Mouse (Mus musculus): ENCODE measurements around the gene Cfdp1. TPM values are rescaled to one million over a fixed set of nuclear protein-coding genes. Genes with fewer than 3 reads are reported as not detected.
A peak's percentile ranks its signal among the peaks of the same experiment; 100 is the strongest.

Gene Cfdp1
- total RNA-seq, 2 experiments from 2014 or later: 43.7 to 53.7 TPM

DNA sequence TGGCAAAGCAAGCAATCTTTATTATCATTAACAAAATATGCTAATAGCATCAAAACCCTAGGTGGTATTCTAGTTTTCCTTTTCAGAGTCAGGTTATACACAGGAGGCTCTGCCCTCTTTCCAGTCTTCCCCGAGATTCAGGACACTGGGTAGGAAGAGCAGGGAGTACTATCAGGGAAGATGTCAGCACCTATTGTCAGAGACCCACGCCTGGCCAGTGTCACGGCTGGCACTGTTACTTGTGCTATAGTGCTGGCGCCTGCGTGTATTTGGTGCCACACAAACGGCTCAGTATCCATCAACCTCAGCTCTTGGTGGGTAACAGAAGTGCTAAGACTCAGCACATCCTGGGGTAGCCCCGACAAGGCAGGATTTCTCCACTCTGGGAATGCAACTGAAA, 81.0 kb downstream of the Cfdp1 start:
- no peak for DNase-seq
- intact Hi-C loops (cut with DNase I): no loop called here

GRCm38 (mm10) chr8:111772083-111772482, 82.0 kb downstream of the Cfdp1 start:
- intact Hi-C loops (cut with DNase I): no loop called here
- DNase-seq: peak in 1 of 2 experiments; percentile 30

DNA sequence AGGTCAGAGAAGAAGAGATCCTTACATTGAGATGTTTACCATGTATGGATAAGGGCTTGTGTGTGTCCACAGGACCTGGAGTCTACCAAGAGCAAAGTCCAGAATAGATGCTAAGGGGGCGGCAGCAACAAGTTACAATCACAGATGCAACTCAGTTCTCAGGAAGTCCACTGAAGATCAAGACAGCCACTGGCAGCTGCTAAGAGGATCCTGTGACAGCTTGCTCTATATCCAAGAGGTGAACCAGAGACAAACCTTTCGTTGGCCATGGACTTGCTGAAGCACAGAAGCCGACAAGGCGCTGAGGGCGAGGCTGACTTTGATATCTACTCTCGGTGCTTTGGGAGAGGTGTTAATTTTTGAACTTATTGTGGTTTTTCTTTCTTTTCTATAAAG, 82.5 kb downstream of the Cfdp1 start:
- no peak for DNase-seq
- intact Hi-C loops (cut with DNase I): no loop called here

DNA sequence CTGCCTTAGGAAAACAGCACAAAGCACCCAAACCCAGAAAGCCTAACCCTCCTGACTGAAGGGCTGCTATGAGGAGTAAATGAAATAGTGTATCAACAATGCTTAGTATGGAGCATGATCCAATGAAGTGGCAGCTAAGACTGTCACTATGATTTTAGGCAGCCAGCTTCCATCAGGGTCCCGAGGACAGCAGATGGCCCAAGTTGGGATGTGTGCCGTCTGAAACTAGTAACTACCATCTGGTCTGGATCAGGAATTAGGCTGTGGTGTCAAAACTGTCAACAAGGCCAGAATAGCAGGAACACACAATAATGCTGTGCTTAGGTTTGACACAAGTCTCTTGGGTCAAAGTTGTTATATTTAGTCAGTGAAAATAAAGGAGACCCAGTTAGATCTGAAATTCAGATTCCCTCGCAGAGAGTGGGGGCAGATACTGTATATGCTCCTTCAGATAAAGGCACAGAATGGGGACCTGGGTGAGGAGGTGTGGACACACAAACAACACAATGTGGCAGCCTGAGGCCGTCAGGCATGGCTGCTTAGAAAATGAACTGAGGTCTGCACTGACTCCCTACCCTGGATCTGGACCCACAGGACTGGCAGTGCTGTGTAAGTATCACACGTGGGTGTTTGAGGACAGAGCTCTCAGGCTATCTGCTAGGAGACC, 83.0 kb downstream of the Cfdp1 start:
- peak; percentile 39 to 42 for DNase-seq
- intact Hi-C loops (cut with DNase I): no loop called here

DNA sequence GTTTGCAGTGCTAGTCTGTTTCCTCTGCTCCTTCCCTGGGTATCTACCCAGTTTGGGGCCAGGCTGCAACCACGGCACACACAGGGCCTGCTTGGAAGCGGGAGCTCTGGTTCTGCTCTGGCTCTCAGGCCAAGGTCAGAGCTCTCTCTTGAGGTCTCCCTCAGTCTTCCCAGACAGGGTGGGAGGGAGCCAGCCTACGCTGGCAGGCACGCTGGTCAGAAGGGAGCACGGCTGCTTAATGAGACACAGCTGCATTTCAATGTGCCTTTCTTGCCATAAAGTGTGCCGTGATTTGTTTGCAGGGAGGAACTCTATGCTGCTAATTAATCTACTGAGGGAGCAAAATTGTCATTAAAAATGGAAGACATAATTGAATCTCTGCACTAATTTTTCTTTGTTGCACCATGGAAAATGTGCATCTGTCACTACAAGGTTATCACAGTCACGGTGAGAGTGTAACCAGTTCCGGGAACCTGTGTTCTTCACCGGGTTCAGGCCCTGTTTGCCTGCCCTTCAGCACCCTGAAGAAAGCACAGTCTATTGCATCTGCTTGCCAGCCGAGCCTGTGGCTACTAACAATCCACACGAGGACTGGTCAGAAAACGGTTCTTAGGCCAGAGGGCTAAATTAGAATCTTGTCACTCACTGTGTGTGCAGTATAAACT, 84.2 kb downstream of the Cfdp1 start:
- intact Hi-C loops (cut with DNase I): no loop called here
- DNase-seq: peak in 1 of 2 experiments; percentile 54

DNA sequence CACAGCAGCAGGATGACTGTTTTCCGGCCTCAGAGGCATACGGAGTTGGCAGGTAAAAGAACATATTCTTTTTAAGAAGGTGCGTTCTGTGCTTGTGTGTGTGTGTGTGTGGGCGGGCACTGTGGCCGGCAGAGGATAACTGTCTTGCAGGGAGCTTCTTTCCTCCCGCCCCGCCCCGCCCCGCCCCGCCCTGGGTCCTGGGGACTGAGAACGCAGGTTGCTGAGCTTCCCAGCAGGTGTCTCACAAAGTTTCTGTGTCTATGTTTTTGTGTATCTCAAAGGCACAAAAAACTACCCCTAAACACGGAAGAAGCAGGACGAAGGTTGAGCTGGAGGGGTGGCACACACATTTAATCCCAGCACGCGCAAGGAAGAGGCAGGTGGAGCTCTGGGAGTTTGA, 84.8 kb downstream of the Cfdp1 start:
- intact Hi-C loops (cut with DNase I): no loop called here
- no peak for DNase-seq

- intact Hi-C loops (cut with DNase I): no loop called here
- DNase-seq: no peak
Observed at GRCm38 (mm10) chr8:111768651-111769050, 85.4 kb downstream of the Cfdp1 start.

GRCm38 (mm10) chr8:111765616-111766015, 88.5 kb downstream of the Cfdp1 start:
- intact Hi-C loops (cut with DNase I): no loop called here

GRCm38 (mm10) chr8:111765096-111765495, 89.0 kb downstream of the Cfdp1 start:
- DNase-seq: no peak
- intact Hi-C loops (cut with DNase I): no loop called here

More at GRCm38 (mm10) chr8:111765616-111766015, 88.5 kb downstream of the Cfdp1 start:
- DNase-seq: no peak

- no peak for DNase-seq
- intact Hi-C loops (cut with DNase I): no loop called here
Observed at GRCm38 (mm10) chr8:111760708-111761107, 93.4 kb downstream of the Cfdp1 start.

- intact Hi-C loops (cut with DNase I): no loop called here
- no peak for DNase-seq
Observed at GRCm38 (mm10) chr8:111758817-111759216, 95.3 kb downstream of the Cfdp1 start.

- intact Hi-C loops (cut with DNase I): no loop called here
- DNase-seq: no peak
Observed at GRCm38 (mm10) chr8:111757599-111757998, 96.5 kb downstream of the Cfdp1 start.

- DNase-seq: no peak
- intact Hi-C loops (cut with DNase I): no loop called here
Observed at GRCm38 (mm10) chr8:111754736-111755135, 99.4 kb downstream of the Cfdp1 start.

GRCm38 (mm10) chr8:111754088-111754487, 100.0 kb downstream of the Cfdp1 start:
- DNase-seq: peak; percentile 24 to 33
- intact Hi-C loops (cut with DNase I): no loop called here

GRCm38 (mm10) chr8:111748766-111749165, 105.3 kb downstream of the Cfdp1 start:
- intact Hi-C loops (cut with DNase I): no loop called here
- DNase-seq: no peak

- intact Hi-C loops (cut with DNase I): no loop called here
- DNase-seq: peak in 1 of 2 experiments; percentile 12
Observed at GRCm38 (mm10) chr8:111747866-111748649, 106.0 kb downstream of the Cfdp1 start.

DNA sequence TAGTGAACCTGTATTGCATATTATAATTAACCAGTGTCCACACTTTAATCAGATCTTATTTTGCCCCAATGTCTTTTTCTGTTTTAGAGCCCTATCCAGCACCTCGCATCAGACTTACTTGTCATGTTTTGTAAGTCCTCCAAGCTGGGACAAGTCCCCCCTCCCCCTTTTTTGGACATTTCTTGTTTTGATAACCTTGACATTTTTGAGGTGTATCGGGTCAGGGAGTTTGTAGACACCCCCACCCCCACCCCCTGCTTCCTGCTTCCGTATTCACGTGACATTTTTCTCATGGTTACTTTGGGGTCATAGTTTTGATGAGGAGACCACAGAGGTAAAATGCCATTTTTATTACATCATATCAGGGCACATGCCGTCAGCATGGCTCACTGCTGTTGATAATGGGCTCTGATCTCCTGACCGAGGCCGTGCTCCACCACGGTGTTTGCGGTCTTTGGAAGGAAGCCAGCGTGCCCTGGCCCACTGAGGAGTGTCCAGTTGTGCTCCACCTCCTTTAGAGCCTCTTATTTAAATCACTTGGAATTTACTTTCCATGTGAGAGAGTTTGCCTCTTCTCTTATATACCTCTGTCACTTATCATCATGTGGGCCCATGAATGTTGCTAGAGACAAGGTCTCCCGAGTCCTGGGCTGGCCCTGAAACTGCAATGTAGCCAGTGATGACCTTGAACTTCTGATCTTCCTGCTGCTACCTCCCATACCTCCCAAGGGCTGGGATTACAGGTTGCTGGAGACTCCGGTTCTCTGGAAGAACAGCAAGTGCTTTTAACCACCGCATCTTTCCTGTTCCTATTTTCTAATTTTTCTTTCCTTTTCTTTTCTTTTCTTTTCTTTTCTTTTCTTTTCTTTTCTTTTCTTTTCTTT, 107.3 kb downstream of the Cfdp1 start:
- intact Hi-C loops (cut with DNase I): no loop called here
- peak in 1 of 2 experiments; percentile 20 for DNase-seq

DNA sequence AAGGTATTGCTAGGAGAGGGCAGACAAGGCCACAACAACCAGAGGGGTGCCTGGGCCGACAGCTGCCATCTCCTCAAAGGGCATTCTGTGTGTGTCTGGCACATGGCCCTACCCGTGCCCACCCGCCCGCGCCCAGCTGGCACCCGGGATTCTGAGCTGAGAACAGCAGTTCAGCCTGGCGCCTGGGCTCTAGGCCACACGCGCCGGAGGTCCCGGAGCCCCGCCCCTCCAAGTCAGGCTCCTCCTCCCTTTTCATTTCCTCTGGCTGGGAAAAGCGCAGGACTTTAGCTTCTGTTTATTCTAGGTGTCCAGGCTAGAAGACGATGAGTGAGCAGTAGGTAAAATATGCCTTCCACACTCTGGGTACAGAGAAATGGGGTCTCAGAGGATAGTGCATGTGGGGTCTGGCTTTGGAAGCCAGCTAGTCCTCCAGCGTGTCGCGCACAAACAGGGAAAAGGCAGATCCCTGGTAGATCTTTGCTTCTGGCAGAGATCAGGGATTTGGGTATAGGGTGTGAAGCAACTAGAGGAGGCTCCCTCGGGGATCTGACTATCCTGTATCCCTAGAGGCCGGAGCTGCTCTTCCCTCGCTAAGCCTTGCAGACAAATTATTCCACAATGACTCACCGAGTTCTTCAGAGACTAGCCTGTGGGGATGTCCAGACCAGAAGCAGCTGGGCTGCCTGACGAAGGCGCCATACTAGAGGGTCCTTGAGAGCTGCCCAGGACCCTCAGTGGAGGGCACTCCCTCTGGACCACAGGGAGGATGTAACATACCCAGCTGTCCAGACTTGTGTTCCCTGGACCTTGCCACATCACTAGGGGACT, 108.3 kb downstream of the Cfdp1 start:
- intact Hi-C loops (cut with DNase I): no loop called here

DNA sequence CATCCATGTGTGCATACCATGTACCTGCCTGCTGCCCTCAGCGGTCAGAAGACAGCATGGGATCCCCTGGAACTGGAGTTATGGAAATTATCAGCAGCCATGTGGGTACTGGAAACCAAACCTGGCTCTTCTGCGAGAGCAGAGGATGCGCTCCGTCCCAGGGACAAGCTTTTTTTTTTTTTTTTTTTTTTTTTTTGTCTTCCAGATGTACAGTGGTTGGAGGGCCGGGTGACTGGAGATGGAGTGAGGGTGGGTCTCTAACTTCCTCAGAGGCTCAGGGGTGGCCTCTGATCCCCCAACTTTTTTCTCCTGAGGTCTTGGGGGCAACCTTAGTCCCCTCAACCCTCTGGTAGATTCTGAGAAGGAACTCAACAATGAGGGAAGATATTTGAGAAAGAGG, 109.0 kb downstream of the Cfdp1 start:
- no peak for DNase-seq
- intact Hi-C loops (cut with DNase I): no loop called here

More for the DNA sequence above, 108.3 kb downstream of the Cfdp1 start:
- DNase-seq: peak; percentile 82 to 85
